In the genomic region with DNA sequence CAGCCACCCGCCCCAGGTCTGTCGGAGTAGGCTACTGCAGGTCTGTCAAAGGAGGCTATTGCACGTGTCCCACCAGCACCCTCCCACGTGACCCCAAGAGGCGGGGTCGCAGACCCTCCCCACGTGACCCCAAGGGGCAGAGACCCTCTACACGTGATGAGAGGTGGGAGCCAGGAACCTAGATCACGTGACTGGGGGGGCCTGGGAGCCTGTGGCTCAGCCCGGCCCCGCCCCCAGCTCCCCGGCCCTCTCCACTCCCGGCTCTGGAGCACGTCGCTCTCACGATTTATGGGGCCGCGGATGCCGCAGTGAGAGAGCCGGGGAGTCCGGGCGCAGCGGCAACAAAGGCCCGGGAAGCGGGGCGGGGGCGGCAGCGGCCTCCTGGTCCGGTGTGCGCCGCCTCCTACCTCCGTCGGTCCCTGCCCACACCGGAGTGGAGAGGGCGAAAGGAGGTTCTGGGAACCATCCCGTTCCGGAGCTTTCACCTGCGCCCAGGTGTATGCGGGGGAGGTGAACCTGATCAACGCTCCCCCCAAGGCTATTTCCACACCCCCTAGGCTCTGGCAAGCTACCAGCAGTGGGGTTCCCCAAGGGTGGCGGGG, we compare ENCODE assay signal across 8 mouse cellular contexts. TPM values are rescaled to one million over a fixed set of nuclear protein-coding genes. Genes with fewer than 3 reads are reported as not detected.
DNase-seq lines count a peak whose midpoint lies in the region; ATAC-seq and TF ChIP-seq lines count a peak whose summit lies in the region.

No protein-coding gene starts in this region.

- H3K4me2 ChIP-seq in embryonic facial prominence, embryonic 14.5 days (ENCODE audit: low read depth, low read length) = peak overlapping the region; percentile 97
- H3K4me2 ChIP-seq in intestine, postnatal 0 days (replicated peaks; ENCODE audit: low read depth) = peak overlapping the region; percentile 100
- H3K4me2 ChIP-seq in lung, postnatal 0 days (replicated peaks; ENCODE audit: low read depth, low read length) = peak overlapping the region; percentile 99
- H3K4me2 ChIP-seq in stomach, embryonic 15.5 days = peak overlapping the region; percentile 98

- intact Hi-C loops in gastrocnemius, adult 2 months (cut with DNase I) = no loop called here

- 2% methylated on average over 12 of the region's 41 CpGs for WGBS in embryonic facial prominence, embryonic 14.5 days
- WGBS in intestine, postnatal 0 days = under 1% methylated on average over 41 of the region's 41 CpGs
- WGBS in lung, postnatal 0 days = 1% methylated on average over 33 of the region's 41 CpGs
- WGBS in stomach, embryonic 15.5 days = under 1% methylated on average over 29 of the region's 41 CpGs

- ATAC-seq in embryonic facial prominence, embryonic 14.5 days (ENCODE audit: low read depth) = no peak
- no peak for ATAC-seq in intestine, postnatal 0 days
- ATAC-seq in lung, postnatal 0 days = no peak
- ATAC-seq in stomach, embryonic 15.5 days (ENCODE audit: insufficient read depth, low FRiP score, low read depth) = no peak

- DNase-seq in gastrocnemius, adult 2 months = no peak
- DNase-seq in gastrocnemius, postnatal 10 days = no peak
- DNase-seq in ES-CJ7 (ENCODE audit: low read depth, low spot score) = peak; percentile 92
- peak; percentile 65 for DNase-seq in embryonic facial prominence, embryonic 14.5 days (ENCODE audit: low spot score)
- no peak for DNase-seq in lung, postnatal 0 days (ENCODE audit: low spot score)
- no peak for DNase-seq in ovary, postnatal 14 days (ENCODE audit: low spot score)

- no peak for TF ChIP-seq EP300 in lung, postnatal 0 days (IDR thresholded peaks at IDR 0.05)

- peak overlapping the region; percentile 73 for H3K4me3 ChIP-seq in gastrocnemius, adult 2 months
- peak overlapping the region; percentile 70 for H3K4me3 ChIP-seq in embryonic facial prominence, embryonic 14.5 days (ENCODE audit: low read depth, low read length)
- H3K4me3 ChIP-seq in intestine, postnatal 0 days (ENCODE audit: low read depth, low read length) = peak overlapping the region; percentile 59
- H3K4me3 ChIP-seq in lung, postnatal 0 days (ENCODE audit: low read depth, low read length) = peak overlapping the region; percentile 44
- H3K4me3 ChIP-seq in stomach, embryonic 15.5 days (replicated peaks) = peak overlapping the region; percentile 59

- TF ChIP-seq CTCF in gastrocnemius, adult 2 months (IDR thresholded peaks at IDR 0.05) = no peak
- no peak for TF ChIP-seq CTCF in intestine, postnatal 0 days (IDR thresholded peaks at IDR 0.05; ENCODE audit: low read depth)
- no peak for TF ChIP-seq CTCF in lung, postnatal 0 days (IDR thresholded peaks at IDR 0.05)

- H3K4me1 ChIP-seq in embryonic facial prominence, embryonic 14.5 days (ENCODE audit: control insufficient read depth, insufficient read depth, low read length) = peaks cover 45% of the 10 kb centered on the region
- peaks cover 15% of the 10 kb centered on the region; the same call in 1 of the 2 replicates for H3K4me1 ChIP-seq in intestine, postnatal 0 days (replicated peaks; ENCODE audit: control insufficient read depth, insufficient read depth, low read length)
- peaks cover 36% of the 10 kb centered on the region for H3K4me1 ChIP-seq in lung, postnatal 0 days (ENCODE audit: insufficient read depth, low read depth, low read length)
- peaks cover 56% of the 10 kb centered on the region for H3K4me1 ChIP-seq in stomach, embryonic 15.5 days

- peaks cover 31% of the 10 kb centered on the region for H3K27me3 ChIP-seq in embryonic facial prominence, embryonic 14.5 days (replicated peaks; ENCODE audit: control insufficient read depth, insufficient read depth, low read length)
- H3K27me3 ChIP-seq in intestine, postnatal 0 days (replicated peaks; ENCODE audit: control insufficient read depth, insufficient read depth, low read length) = peaks cover 41% of the 10 kb centered on the region
- H3K27me3 ChIP-seq in lung, postnatal 0 days (replicated peaks; ENCODE audit: insufficient read depth, low read length) = peaks cover 35% of the 10 kb centered on the region
- peaks cover 35% of the 10 kb centered on the region for H3K27me3 ChIP-seq in stomach, embryonic 15.5 days (replicated peaks)

- H3K9ac ChIP-seq in embryonic facial prominence, embryonic 14.5 days (ENCODE audit: low read depth, low read length) = peak overlapping the region; percentile 73
- peak overlapping the region; percentile 17; the same call in 1 of the 2 replicates for H3K9ac ChIP-seq in intestine, postnatal 0 days (ENCODE audit: low read depth, low read length)
- H3K9ac ChIP-seq in lung, postnatal 0 days (replicated peaks; ENCODE audit: low read depth) = no peak overlapping the region; the same call in 1 of the 2 replicates
- H3K9ac ChIP-seq in stomach, embryonic 15.5 days = peak overlapping the region; percentile 35; the same call in 1 of the 2 replicates

- H3K36me3 ChIP-seq in embryonic facial prominence, embryonic 14.5 days (ENCODE audit: control insufficient read depth, insufficient read depth, low read length) = no peaks in the 10 kb centered on the region
- no peaks in the 10 kb centered on the region for H3K36me3 ChIP-seq in intestine, postnatal 0 days (ENCODE audit: control insufficient read depth, insufficient read depth)
- no peaks in the 10 kb centered on the region for H3K36me3 ChIP-seq in lung, postnatal 0 days (ENCODE audit: insufficient read depth, low read length)
- no peaks in the 10 kb centered on the region for H3K36me3 ChIP-seq in stomach, embryonic 15.5 days

- no peak overlapping the region for H3K27ac ChIP-seq in gastrocnemius, adult 2 months
- no peak overlapping the region; the same call in 1 of the 2 replicates for H3K27ac ChIP-seq in embryonic facial prominence, embryonic 14.5 days (replicated peaks; ENCODE audit: low read depth, low read length)
- H3K27ac ChIP-seq in intestine, postnatal 0 days (ENCODE audit: low read depth, low read length) = no peak overlapping the region
- H3K27ac ChIP-seq in lung, postnatal 0 days (ENCODE audit: low read length) = no peak overlapping the region
- H3K27ac ChIP-seq in stomach, embryonic 15.5 days = no peak overlapping the region

- no peaks in the 10 kb centered on the region for H3K9me3 ChIP-seq in embryonic facial prominence, embryonic 14.5 days (ENCODE audit: control insufficient read depth, low read length)
- H3K9me3 ChIP-seq in intestine, postnatal 0 days (ENCODE audit: control insufficient read depth) = no peaks in the 10 kb centered on the region
- no peaks in the 10 kb centered on the region for H3K9me3 ChIP-seq in lung, postnatal 0 days (ENCODE audit: low read length)
- H3K9me3 ChIP-seq in stomach, embryonic 15.5 days = no peaks in the 10 kb centered on the region

RNA-seq across cellular contexts. Expression of a gene that starts 2.1 kb away (rescaled TPM):
- not detected for total RNA-seq in gastrocnemius, adult 2 months (2021)
- total RNA-seq in gastrocnemius, postnatal 10 days (2021) = not detected
- polyA plus RNA-seq in embryonic facial prominence, embryonic 14.5 days (2014; fragmentation: Nextera tagmentation; extraction: Ambion mirVana) = 18.7 and 21.2 TPM in 2 replicates
- 1.4 and 1.6 TPM in 2 replicates for polyA plus RNA-seq in intestine, postnatal 0 days (2015; fragmentation: Nextera tagmentation; extraction: Ambion mirVana)
- 4.4 and 6.7 TPM in 2 replicates for polyA plus RNA-seq in lung, postnatal 0 days (2015; fragmentation: Nextera tagmentation; extraction: Ambion mirVana)
- 9.5 and 9.6 TPM in 2 replicates for polyA plus RNA-seq in stomach, embryonic 15.5 days (2015; fragmentation: Nextera tagmentation; extraction: Ambion mirVana)

RNA-seq across cellular contexts. Expression of a gene that starts 17.1 kb away (rescaled TPM):
- total RNA-seq in gastrocnemius, adult 2 months (2021) = under 1 TPM; 0.15 to 0.20 TPM
- 1 to 10 TPM in 1 of 2 experiments, under 1 TPM in 1; 0.82 to 1.9 TPM for total RNA-seq in gastrocnemius, postnatal 10 days (2021)
- 17.5 and 20.7 TPM in 2 replicates for polyA plus RNA-seq in embryonic facial prominence, embryonic 14.5 days (2014; fragmentation: Nextera tagmentation; extraction: Ambion mirVana)
- 5.1 and 5.3 TPM in 2 replicates for polyA plus RNA-seq in intestine, postnatal 0 days (2015; fragmentation: Nextera tagmentation; extraction: Ambion mirVana)
- polyA plus RNA-seq in lung, postnatal 0 days (2015; fragmentation: Nextera tagmentation; extraction: Ambion mirVana) = 9.7 and 10.3 TPM in 2 replicates
- polyA plus RNA-seq in stomach, embryonic 15.5 days (2015; fragmentation: Nextera tagmentation; extraction: Ambion mirVana) = 17.9 and 19.4 TPM in 2 replicates

RNA-seq across cellular contexts. Expression of a gene that starts 29.1 kb away (rescaled TPM):
- total RNA-seq in gastrocnemius, adult 2 months (2021) = 10 to 100 TPM; 21.7 to 30.5 TPM
- total RNA-seq in gastrocnemius, postnatal 10 days (2021) = 10 to 100 TPM; 32.6 to 48.1 TPM
- polyA plus RNA-seq in embryonic facial prominence, embryonic 14.5 days (2014; fragmentation: Nextera tagmentation; extraction: Ambion mirVana) = 44.4 and 51.7 TPM in 2 replicates
- polyA plus RNA-seq in intestine, postnatal 0 days (2015; fragmentation: Nextera tagmentation; extraction: Ambion mirVana) = 33.9 and 37.0 TPM in 2 replicates
- 133 and 177 TPM in 2 replicates for polyA plus RNA-seq in lung, postnatal 0 days (2015; fragmentation: Nextera tagmentation; extraction: Ambion mirVana)
- polyA plus RNA-seq in stomach, embryonic 15.5 days (2015; fragmentation: Nextera tagmentation; extraction: Ambion mirVana) = 44.7 and 53.2 TPM in 2 replicates

RNA-seq across cellular contexts. Expression of a gene that starts 39.7 kb away (rescaled TPM):
- total RNA-seq in gastrocnemius, adult 2 months (2021) = 10 to 100 TPM in 1 of 2 experiments, 1 to 10 TPM in 1; 7.9 to 13.1 TPM
- total RNA-seq in gastrocnemius, postnatal 10 days (2021) = 10 to 100 TPM; 21.1 to 26.3 TPM
- 33.8 and 35.8 TPM in 2 replicates for polyA plus RNA-seq in embryonic facial prominence, embryonic 14.5 days (2014; fragmentation: Nextera tagmentation; extraction: Ambion mirVana)
- polyA plus RNA-seq in intestine, postnatal 0 days (2015; fragmentation: Nextera tagmentation; extraction: Ambion mirVana) = 50.7 and 69.8 TPM in 2 replicates
- polyA plus RNA-seq in lung, postnatal 0 days (2015; fragmentation: Nextera tagmentation; extraction: Ambion mirVana) = 174 and 188 TPM in 2 replicates
- polyA plus RNA-seq in stomach, embryonic 15.5 days (2015; fragmentation: Nextera tagmentation; extraction: Ambion mirVana) = 41.4 and 46.1 TPM in 2 replicates

RNA-seq across cellular contexts. Expression of a gene that starts 41.1 kb away (rescaled TPM):
- total RNA-seq in gastrocnemius, adult 2 months (2021) = not detected
- not detected for total RNA-seq in gastrocnemius, postnatal 10 days (2021)
- not detected in 2 replicates for polyA plus RNA-seq in embryonic facial prominence, embryonic 14.5 days (2014; fragmentation: Nextera tagmentation; extraction: Ambion mirVana)
- polyA plus RNA-seq in intestine, postnatal 0 days (2015; fragmentation: Nextera tagmentation; extraction: Ambion mirVana) = 10.0 and 11.5 TPM in 2 replicates
- polyA plus RNA-seq in lung, postnatal 0 days (2015; fragmentation: Nextera tagmentation; extraction: Ambion mirVana) = 0.16 and 0.25 TPM in 2 replicates
- polyA plus RNA-seq in stomach, embryonic 15.5 days (2015; fragmentation: Nextera tagmentation; extraction: Ambion mirVana) = 0.30 and 0.67 TPM in 2 replicates

Comparison
In these comparisons a context has a peak if more than half of its experiments do, and no peak if none do; other contexts are left out.
1. DNase-seq: peak in ES-CJ7 (single experiment) and embryonic facial prominence, embryonic 14.5 days (single experiment); none in gastrocnemius, adult 2 months (single experiment), gastrocnemius, postnatal 10 days (single experiment), lung, postnatal 0 days (single experiment) and ovary, postnatal 14 days (single experiment).
2. Peak in every context shown above with its lines, with median percentiles within 50 percentile points of each other: H3K4me3 ChIP-seq and H3K4me2 ChIP-seq.